Mouse (Mus musculus): ENCODE measurements around the gene Ccdc65. TPM values are rescaled to one million over a fixed set of nuclear protein-coding genes. Genes with fewer than 3 reads are reported as not detected.
"Not testable (repeated sequence)": the region's sequence is repeated elsewhere in the genome, so short reads cannot be mapped to it uniquely, and the experiment has no call there.

Gene Ccdc65
- polyA plus RNA-seq, 1 experiment = 4.8 TPM

DNA sequence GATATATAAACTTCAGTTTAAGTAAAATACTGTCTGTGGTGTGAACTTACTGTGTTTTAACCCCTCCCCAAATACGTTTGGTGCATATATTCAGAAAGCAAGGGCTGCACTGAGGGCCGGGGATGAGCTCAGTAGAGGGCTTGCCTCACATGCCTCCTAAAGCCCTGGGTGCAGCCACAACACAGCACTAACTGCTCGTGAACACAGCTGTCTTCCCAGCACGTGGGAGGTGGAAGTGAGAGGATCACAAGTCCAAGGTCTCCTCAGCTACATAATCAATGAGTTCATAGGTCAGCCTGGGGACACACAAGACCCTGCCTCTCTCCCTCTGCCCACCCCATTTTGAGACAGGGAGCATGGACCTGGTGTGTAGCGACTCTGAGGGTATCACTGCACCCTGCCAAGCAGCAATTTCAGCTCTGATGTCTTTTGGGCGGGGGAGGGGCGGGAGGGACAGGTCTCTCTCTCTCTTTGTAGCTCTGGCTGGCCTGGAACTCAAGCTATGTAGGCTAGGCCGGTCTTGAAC, 24.1 kb downstream of the Ccdc65 start:
- H3K27me3 ChIP-seq (ENCODE audit: control insufficient read depth, insufficient read depth, low read length) = no peaks in the 10 kb centered on the region
- WGBS = 69% methylated on average over 8 of the region's 8 CpGs
- no peaks in the 10 kb centered on the region for H3K4me1 ChIP-seq (ENCODE audit: control insufficient read depth, insufficient read depth, low read length)
- H3K27ac ChIP-seq (ENCODE audit: insufficient read depth, low read length) = no peak overlapping the region
- no peak overlapping the region for H3K4me3 ChIP-seq (replicated peaks; ENCODE audit: insufficient read depth, low read depth, low read length)
- TF ChIP-seq CTCF (IDR thresholded peaks at IDR 0.05; ENCODE audit: borderline replicate concordance, insufficient read depth, low read depth, low read length) = no peak
- TF ChIP-seq POLR2A (IDR thresholded peaks at IDR 0.05; ENCODE audit: borderline replicate concordance, insufficient read depth, low read length) = no peak
- DNase-seq = no peak

DNA sequence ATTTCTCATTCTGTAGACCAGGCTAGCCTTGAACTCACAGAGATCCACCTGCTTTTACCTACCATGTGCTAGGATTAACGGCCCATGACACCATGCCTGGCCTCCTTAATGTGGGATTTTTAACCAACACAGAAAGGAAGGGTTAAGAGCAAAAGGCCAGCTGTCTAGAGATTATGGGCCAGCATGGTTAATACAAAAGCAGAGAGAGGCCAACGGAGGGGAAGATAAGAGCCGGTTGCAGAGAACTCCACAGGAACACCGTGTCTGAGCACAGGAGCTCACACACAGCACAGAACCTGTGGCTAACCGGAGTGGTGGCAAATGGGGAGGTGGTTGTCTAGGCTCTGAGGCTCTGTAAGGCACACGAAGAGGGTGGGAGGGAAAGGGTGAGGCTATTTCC, 25.4 kb downstream of the Ccdc65 start:
- WGBS = 55% methylated on average over 6 of the region's 6 CpGs
- Histone ChIP-seq H3K4me3 (replicated peaks; ENCODE audit: insufficient read depth, low read depth, low read length) (no peak overlapping the region), H3K27ac (ENCODE audit: insufficient read depth, low read length) (no peak overlapping the region), H3K27me3 (ENCODE audit: control insufficient read depth, insufficient read depth, low read length) (no peaks in the 10 kb centered on the region), H3K4me1 (ENCODE audit: control insufficient read depth, insufficient read depth, low read length) (no peaks in the 10 kb centered on the region)
- no peak for DNase-seq
- TF ChIP-seq CTCF (IDR thresholded peaks at IDR 0.05; ENCODE audit: borderline replicate concordance, insufficient read depth, low read depth, low read length) (no peak), POLR2A (IDR thresholded peaks at IDR 0.05; ENCODE audit: borderline replicate concordance, insufficient read depth, low read length) (no peak)

DNA sequence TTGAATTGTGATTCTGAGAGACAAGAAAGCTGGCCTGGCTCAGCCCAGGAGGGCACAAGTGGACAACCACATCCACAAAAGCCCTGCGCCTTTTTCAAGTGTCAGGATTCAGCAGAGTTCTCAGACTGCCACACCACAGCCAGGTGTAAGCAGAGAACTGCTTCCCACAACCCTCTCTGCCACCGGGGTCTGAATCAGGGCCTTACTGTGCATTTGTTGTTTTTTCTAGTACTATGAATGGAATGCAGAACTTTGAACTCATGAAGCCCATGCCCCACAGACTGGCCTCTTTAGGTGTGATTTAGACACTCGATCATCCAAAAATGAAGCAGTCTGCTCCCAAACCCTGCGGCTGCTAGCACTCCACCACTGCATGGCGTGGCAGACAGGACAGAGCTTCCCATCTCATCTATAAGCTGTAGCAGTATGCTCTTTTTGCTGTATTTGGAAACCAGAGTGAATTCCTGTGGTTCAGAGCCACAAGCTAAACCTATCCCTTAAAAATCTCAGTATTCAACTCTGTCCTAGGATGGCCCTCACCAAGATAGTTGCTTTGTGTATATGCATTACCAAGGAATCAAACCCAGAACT, 26.1 kb downstream of the Ccdc65 start:
- no peak overlapping the region for H3K4me3 ChIP-seq (replicated peaks; ENCODE audit: insufficient read depth, low read depth, low read length)
- DNase-seq = no peak
- no peaks in the 10 kb centered on the region for H3K27me3 ChIP-seq (ENCODE audit: control insufficient read depth, insufficient read depth, low read length)
- H3K4me1 ChIP-seq (ENCODE audit: control insufficient read depth, insufficient read depth, low read length) = no peaks in the 10 kb centered on the region
- 91% methylated on average over 5 of the region's 5 CpGs for WGBS
- H3K27ac ChIP-seq (ENCODE audit: insufficient read depth, low read length) = no peak overlapping the region
- TF ChIP-seq CTCF (IDR thresholded peaks at IDR 0.05; ENCODE audit: borderline replicate concordance, insufficient read depth, low read depth, low read length) (no peak), POLR2A (IDR thresholded peaks at IDR 0.05; ENCODE audit: borderline replicate concordance, insufficient read depth, low read length) (no peak)

DNA sequence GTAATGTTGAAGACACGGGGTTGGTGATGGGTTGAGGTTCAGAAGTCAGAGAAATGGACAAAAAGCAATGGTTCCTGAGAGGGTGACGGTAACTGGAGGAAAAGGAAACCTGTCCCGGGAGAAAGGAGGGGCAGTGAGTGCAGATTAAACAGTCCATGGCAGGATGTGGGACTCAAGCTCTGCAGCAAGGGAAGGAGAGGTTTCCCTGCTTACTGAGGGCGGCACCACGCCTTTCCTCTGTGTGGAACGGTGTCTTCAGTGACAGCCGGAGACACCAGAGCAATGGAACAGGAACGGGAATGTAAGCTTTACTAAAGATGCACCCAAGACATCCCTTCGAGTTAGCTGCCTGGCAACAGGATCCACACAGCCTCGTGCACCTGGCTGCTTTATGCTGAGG, 28.5 kb downstream of the Ccdc65 start:
- Histone ChIP-seq H3K4me3 (replicated peaks; ENCODE audit: insufficient read depth, low read depth, low read length) (no peak overlapping the region), H3K27me3 (ENCODE audit: control insufficient read depth, insufficient read depth, low read length) (no peaks in the 10 kb centered on the region), H3K4me1 (ENCODE audit: control insufficient read depth, insufficient read depth, low read length) (no peaks in the 10 kb centered on the region), H3K27ac (ENCODE audit: insufficient read depth, low read length) (no peak overlapping the region)
- DNase-seq = no peak
- TF ChIP-seq POLR2A (IDR thresholded peaks at IDR 0.05; ENCODE audit: borderline replicate concordance, insufficient read depth, low read length) = no peak
- TF ChIP-seq CTCF (IDR thresholded peaks at IDR 0.05; ENCODE audit: borderline replicate concordance, insufficient read depth, low read depth, low read length) = no peak
- 87% methylated on average over 10 of the region's 10 CpGs for WGBS

DNA sequence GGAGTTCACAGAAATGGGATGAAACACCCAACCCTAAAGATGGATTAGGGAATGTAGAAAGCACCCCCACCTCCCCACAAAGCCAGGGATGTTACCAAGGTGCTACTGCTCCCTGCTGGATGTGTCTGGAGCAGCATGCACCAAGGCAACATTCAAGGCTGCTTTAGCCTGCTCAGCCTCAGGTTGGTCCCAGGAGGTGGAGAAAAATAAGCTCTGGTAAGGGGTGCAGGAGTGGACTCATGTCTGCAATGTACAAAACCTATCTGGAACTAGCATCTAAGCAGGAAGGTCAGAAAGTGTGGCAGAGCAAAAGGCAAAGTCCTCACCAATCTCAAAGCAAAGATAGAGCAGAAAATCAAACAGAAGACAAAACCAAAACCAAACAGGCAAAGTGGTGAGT, 29.9 kb downstream of the Ccdc65 start:
- H3K4me1 ChIP-seq (ENCODE audit: control insufficient read depth, insufficient read depth, low read length) = no peaks in the 10 kb centered on the region
- no peak overlapping the region for H3K27ac ChIP-seq (ENCODE audit: insufficient read depth, low read length)
- H3K4me3 ChIP-seq (replicated peaks; ENCODE audit: insufficient read depth, low read depth, low read length) = no peak overlapping the region
- TF ChIP-seq POLR2A (IDR thresholded peaks at IDR 0.05; ENCODE audit: borderline replicate concordance, insufficient read depth, low read length) (no peak), CTCF (IDR thresholded peaks at IDR 0.05; ENCODE audit: borderline replicate concordance, insufficient read depth, low read depth, low read length) (peak; percentile 34; the same call in 1 of the 2 replicates)
- DNase-seq = no peak
- no peaks in the 10 kb centered on the region for H3K27me3 ChIP-seq (ENCODE audit: control insufficient read depth, insufficient read depth, low read length)

DNA sequence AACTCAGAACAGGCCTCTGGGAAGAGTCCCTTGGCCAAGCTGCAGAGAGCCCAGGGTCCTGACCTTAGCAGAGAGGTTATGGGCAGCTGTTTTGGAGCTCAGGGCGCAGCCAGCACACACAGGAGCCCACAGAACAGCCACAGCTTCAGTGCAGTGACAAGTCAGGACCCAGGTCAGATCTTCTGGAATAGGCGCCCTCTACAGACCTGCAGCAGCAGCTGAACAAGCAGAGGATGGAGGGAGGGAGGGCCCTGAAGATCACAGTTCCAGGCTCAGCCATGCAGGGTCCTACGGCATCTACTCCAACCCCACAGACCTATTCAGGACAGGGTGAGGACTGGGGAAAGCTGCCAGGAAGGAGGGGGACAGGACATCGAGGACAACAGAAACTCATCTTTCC, 30.8 kb downstream of the Ccdc65 start:
- no peak for DNase-seq
- TF ChIP-seq CTCF (IDR thresholded peaks at IDR 0.05; ENCODE audit: borderline replicate concordance, insufficient read depth, low read depth, low read length) (peak; percentile 10; the same call in 1 of the 2 replicates), POLR2A (IDR thresholded peaks at IDR 0.05; ENCODE audit: borderline replicate concordance, insufficient read depth, low read length) (no peak)
- 65% methylated on average over 4 of the region's 4 CpGs for WGBS

DNA sequence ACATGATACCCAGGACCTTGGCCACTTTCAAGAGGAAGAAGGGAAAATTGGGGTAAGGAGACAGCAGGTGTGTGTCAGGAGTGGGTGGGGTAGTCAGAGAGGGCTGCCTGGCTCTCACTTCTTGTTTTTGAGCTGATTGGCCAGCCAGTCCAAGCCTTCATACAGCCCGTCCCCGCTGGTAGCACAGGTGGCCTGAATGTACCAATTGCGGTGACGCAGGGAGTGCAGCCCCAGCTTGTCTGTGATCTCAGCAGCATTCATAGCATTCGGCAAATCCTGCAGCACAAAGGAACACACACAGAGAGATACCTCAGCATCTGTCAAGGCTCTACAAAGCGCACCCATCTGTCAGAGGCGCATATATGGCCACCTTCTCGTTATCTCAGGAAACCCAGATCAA, 32.2 kb downstream of the Ccdc65 start:
- 86% methylated on average over 8 of the region's 8 CpGs for WGBS
- H3K4me1 ChIP-seq (ENCODE audit: control insufficient read depth, insufficient read depth, low read length) = no peaks in the 10 kb centered on the region
- H3K27me3 ChIP-seq (ENCODE audit: control insufficient read depth, insufficient read depth, low read length) = no peaks in the 10 kb centered on the region
- TF ChIP-seq POLR2A (IDR thresholded peaks at IDR 0.05; ENCODE audit: borderline replicate concordance, insufficient read depth, low read length) (no peak), CTCF (IDR thresholded peaks at IDR 0.05; ENCODE audit: borderline replicate concordance, insufficient read depth, low read depth, low read length) (no peak)
- no peak for DNase-seq
- no peak overlapping the region for H3K4me3 ChIP-seq (replicated peaks; ENCODE audit: insufficient read depth, low read depth, low read length)
- H3K27ac ChIP-seq (ENCODE audit: insufficient read depth, low read length) = no peak overlapping the region

More for the DNA sequence above, 30.8 kb downstream of the Ccdc65 start:
- no peak overlapping the region for H3K4me3 ChIP-seq (replicated peaks; ENCODE audit: insufficient read depth, low read depth, low read length)
- H3K4me1 ChIP-seq (ENCODE audit: control insufficient read depth, insufficient read depth, low read length) = no peaks in the 10 kb centered on the region
- no peaks in the 10 kb centered on the region for H3K27me3 ChIP-seq (ENCODE audit: control insufficient read depth, insufficient read depth, low read length)
- H3K27ac ChIP-seq (ENCODE audit: insufficient read depth, low read length) = no peak overlapping the region

DNA sequence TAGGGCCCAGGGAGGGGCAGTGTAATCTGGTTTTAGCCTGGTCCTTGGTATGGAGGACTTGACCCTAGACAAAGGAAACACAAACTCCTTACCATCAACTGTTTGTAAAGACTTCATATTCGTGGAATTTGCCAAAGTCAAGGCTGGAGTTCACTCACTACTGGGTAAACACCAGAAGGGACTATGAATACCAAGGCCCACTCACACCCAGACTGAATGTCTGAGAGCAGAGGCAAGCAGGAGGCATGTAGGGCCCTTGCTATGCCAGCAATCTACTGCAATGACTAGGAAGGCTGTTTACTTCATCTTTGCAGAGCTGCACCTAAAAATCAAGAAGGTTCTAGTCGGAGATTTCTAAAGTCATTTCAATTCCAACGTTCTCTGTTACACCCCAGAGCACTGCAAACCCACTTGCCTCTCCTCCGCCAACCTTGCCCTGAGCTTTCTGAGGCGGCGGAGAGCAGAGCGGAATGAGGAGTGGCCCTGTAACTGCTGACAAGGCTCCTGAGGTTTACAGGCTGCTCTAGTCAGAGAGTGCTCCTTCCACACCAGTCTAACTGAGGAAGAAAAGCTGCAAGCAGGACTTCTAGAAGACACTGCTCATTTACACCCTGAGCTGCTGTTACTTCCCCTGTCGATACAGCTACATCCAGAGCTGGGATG, 34.9 kb downstream of the Ccdc65 start:
- Histone ChIP-seq H3K4me3 (replicated peaks; ENCODE audit: insufficient read depth, low read depth, low read length) (no peak overlapping the region), H3K27ac (ENCODE audit: insufficient read depth, low read length) (no peak overlapping the region), H3K4me1 (ENCODE audit: control insufficient read depth, insufficient read depth, low read length) (peaks cover 3% of the 10 kb centered on the region; the same call in 1 of the 2 replicates), H3K27me3 (ENCODE audit: control insufficient read depth, insufficient read depth, low read length) (no peaks in the 10 kb centered on the region)
- TF ChIP-seq POLR2A (IDR thresholded peaks at IDR 0.05; ENCODE audit: borderline replicate concordance, insufficient read depth, low read length) = no peak
- no peak for TF ChIP-seq CTCF (IDR thresholded peaks at IDR 0.05; ENCODE audit: borderline replicate concordance, insufficient read depth, low read depth, low read length)
- no peak for DNase-seq
- 76% methylated on average over 8 of the region's 8 CpGs for WGBS

DNA sequence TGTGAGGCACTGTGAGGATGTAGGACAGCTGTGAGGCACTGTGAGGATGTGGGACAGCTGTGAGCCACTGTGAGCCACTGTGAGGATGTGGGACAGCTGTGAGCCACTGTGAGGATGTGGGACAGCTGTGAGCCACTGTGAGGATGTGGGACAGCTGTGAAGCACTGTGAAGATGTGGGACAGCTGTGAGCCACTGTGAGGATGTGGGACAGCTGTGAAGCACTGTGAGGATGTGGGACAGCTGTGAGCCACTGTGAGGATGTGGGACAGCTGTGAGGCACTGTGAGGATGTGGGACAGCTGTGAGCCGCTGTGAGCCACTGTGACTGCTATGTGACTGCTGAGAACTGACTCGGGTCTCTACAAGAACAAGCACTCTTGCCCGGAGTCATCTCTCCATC, 35.9 kb downstream of the Ccdc65 start:
- not testable (repeated sequence) for H3K4me1 ChIP-seq (ENCODE audit: control insufficient read depth, insufficient read depth, low read length); DNase-seq; H3K27me3 ChIP-seq (ENCODE audit: control insufficient read depth, insufficient read depth, low read length); H3K4me3 ChIP-seq (replicated peaks; ENCODE audit: insufficient read depth, low read depth, low read length); H3K27ac ChIP-seq (ENCODE audit: insufficient read depth, low read length)
- WGBS = 90% methylated on average over 3 of the region's 3 CpGs

Measured in cerebellum, adult 2 months (tissue).